Mouse (Mus musculus): ENCODE measurements around the gene Fsd2.

The Fsd2 gene

GRCm38 (mm10) chr7:81572610-81573268, 6.0 kb upstream of the Fsd2 start:
- no peak for DNase-seq (ENCODE audit: low spot score in 2 of 2)

- DNase-seq (ENCODE audit: low spot score in 2 of 2) = no peak
Measured at GRCm38 (mm10) chr7:81571941-81572441, 5.2 kb upstream of the Fsd2 start.

- peak; percentile 95 to 96 for DNase-seq (ENCODE audit: low spot score in 2 of 2)
Measured at GRCm38 (mm10) chr7:81571108-81571940, 4.6 kb upstream of the Fsd2 start, which contains the start of gene Whamm. Whamm (plus strand) TSS chr7:81571266.

DNA sequence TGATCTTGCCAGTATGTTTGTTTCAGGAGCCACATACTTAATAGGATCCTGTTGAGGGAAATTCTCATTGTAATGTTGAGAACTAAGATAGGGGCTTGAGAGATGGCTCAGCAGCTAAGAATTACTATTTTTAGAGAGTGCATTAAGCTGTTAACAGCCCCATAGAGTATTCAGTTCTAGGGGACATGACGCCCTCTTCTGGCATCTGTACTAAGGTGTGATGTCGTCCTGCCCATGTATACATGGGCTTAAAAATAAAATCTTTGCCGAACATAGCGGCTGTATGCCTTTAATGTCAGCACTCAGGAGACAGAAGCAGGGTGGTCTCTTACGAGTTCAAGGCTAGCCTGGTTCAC, 4.0 kb upstream of the Fsd2 start:
- no peak for DNase-seq (ENCODE audit: low spot score in 2 of 2)

DNA sequence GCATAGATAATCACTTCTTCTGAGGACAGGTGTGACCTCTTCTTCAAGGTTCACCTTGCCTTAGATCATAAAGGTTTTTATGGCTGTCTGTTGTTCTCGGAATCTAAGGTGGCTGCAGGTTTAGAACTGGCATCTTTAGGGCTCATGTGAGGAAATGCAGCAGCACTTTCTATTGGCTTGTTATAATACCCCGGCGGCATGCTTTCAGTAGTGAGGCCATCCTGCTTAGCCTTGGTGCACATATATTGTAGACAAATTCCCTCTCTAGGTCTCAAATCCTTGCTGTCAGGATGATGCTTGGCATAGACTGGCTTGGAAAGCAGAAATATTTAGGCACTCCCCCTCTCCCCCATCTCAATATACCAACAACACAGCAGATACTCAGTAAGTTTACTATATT, 3.5 kb upstream of the Fsd2 start:
- DNase-seq (ENCODE audit: low spot score in 2 of 2) = no peak

DNA sequence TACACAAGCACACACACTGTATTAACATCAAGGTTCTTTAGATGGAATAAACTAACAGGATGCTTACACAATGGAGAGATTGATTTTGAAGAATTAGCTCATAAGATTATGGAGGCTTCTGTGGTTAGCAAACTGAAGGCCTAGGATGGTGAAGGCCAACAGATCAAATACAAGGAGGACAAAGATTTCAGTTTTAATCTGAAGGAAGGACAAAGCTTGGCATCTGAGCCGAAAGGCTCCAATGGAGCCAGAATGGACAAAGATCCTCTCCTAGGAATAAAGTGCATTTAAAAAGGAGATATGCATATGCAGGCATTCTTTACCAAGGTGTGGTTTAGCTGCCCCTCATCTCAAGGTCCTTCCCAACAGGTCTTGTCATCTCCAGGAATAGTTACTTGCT, 3.1 kb upstream of the Fsd2 start:
- DNase-seq (ENCODE audit: low spot score in 2 of 2) = no peak

GRCm38 (mm10) chr7:81567396-81567795, 652 bp upstream of the Fsd2 start:
- no peak for DNase-seq (ENCODE audit: low spot score in 2 of 2)

DNA sequence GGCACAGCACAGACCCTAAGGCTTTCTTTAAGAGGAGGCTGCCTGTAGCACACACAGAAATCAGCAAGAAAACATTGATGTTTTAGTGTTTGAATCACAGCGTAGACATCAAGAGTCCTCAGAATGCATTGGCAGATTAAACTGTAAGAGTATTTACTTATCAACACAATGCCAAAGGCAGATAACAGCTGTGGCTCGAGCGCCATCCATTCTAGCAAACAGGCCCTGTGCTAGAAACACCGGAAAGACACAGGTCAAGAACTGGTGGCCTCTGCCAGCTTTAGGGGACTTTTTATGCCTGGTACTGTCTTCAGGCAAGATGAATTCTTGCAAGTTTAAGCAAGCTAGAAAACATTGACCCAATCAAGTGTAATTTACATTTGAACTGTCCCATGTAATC, 412 bp downstream of the Fsd2 start:
- DNase-seq (ENCODE audit: low spot score in 2 of 2) = no peak

GRCm38 (mm10) chr7:81565381-81566055, 1.2 kb downstream of the Fsd2 start:
- no peak for DNase-seq (ENCODE audit: low spot score in 2 of 2)

DNA sequence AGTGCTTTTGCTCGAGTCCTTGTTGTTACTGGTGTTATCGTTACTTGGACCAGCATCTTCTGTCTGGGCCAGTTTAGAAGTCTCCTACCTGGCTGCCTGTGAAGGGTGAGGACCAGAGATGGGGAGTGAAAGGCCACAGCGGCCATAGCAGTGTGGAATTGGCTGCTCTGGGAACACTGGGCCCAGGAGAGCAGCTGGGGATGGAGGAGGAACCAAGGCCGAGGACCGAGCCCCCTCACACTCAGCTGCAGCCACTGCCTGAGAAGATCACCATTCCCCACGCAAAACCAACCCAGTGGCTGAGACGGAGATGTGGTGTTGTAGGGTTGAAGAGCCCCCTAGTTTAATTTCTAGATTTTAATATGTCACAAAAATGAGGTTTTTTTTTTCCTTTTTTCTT, 2.0 kb downstream of the Fsd2 start:
- DNase-seq (ENCODE audit: low spot score in 2 of 2) = no peak

DNA sequence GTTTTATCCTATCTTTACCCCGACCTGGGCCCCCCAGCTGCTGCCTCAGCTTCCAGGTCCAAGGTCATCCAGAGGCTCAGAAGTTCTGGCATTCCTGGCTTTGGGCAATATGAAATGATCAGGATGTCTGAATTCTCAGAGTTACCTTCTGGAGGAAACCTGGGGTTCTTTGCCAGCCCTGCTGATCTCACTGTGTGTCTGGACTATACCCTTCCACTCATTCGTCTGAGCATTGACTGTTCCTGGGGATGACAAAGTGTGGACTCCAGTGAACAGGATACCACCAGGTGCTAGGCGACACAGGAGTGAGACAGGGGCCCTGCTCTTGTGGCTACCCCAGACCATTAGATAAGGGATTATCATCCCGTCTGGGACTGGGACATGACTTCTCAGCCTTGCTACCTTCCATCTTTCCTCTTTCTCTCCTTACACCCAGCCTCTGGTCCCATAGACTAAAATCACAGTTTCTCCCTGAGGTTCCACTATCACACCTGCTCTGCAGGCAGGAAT, 3.2 kb downstream of the Fsd2 start:
- DNase-seq (ENCODE audit: low spot score in 2 of 2) = no peak

DNA sequence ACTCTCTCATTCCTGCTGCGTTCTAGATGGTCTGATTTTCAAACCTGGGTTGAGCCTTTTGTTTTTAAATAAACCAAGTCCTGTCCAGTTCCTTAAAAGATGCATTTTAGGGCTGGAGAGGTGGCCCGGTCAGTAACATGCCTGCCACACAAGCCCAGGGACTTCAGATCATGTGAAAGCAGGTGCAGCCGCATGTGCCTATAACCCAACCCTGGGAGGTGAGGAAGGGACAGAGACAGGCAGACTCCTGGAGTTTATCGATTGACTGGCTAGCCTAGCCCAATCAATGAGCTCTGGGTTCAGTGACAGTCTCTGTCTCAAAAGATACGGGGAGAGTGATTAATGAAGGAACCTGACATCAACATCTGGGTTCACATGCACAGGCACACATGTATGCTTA, 5.5 kb downstream of the Fsd2 start:
- no peak for DNase-seq (ENCODE audit: low spot score in 2 of 2)

GRCm38 (mm10) chr7:81560101-81561049, 6.4 kb downstream of the Fsd2 start:
- no peak for DNase-seq (ENCODE audit: low spot score in 2 of 2)

- no peak for DNase-seq (ENCODE audit: low spot score in 2 of 2)
Measured at GRCm38 (mm10) chr7:81559231-81559980, 7.3 kb downstream of the Fsd2 start.

- no peak for DNase-seq (ENCODE audit: low spot score in 2 of 2)
Measured at GRCm38 (mm10) chr7:81557985-81558360, 8.8 kb downstream of the Fsd2 start.

DNA sequence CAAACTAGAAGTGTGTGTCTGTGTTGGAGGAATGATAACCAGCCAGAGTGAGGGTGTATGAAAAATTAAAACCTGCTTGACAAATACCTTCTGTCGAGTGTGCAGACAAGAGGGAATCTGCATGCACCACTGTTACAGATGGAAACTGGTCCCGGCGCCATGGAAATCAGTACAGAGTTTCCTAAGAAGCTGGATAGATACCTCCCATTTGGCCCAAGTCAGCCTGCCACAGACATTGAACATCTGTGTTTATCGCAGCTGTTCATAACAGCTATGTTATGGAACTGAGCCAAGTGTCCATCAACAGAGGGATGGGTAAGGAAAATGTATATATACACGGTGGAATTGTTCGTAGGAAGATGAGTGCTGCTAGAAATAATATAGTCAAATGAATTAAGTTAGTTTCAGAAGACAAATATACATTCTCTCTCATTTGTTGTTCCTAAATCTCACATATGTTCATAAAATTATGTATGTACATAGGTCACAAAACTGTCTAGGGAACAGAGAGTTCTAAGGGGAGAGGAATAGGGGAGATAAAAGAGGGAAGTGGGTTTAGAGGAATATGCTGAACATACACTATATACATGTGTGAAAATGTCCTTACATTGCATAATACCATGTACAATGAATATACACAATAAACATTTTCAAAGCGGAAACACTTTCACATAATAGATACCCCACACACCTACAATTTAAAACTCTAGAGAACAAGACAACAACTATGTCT, 9.3 kb downstream of the Fsd2 start:
- DNase-seq (ENCODE audit: low spot score in 2 of 2) = no peak

- no peak for DNase-seq (ENCODE audit: low spot score in 2 of 2)
Measured at GRCm38 (mm10) chr7:81556839-81557238, 9.9 kb downstream of the Fsd2 start.

DNA sequence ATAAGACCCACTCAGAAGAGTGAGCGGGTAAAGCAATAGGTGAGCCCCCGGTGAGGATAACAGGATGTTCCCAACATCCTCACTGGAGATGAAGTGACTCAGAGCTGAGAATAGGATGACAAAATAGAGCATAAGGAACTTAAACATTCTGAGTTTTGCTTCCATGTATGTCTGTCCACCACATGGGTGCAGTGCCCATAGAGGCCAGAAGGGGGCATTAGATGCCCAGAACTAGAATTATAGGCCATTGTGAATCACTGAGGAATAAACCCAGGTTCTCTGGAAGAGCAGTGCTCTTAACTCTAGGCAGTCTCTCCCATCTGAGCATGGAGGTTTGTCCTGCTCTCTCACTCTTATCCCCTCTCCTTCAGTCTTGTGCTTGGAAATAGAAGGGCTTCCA, 12.4 kb downstream of the Fsd2 start:
- no peak for DNase-seq (ENCODE audit: low spot score in 2 of 2)

DNA sequence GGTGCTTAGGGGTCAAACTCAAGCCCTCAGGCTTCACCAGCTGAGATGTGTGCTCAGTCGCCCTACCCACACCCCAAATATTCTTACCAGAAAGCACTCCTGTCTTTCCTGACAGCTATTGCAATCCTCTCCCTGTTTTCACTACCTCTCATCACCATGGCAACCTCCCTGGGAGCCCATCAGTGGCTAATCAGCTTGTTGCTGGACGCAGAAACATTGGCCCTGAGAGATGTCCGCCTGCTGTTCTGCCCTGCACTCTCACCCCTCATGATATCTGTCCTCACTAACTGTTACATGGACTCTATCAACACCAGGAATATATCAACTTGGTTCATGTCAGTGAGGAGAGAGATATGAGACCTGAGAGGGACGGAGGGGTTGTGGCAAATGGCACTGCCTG, 13.2 kb downstream of the Fsd2 start:
- no peak for DNase-seq (ENCODE audit: low spot score in 2 of 2)

DNA sequence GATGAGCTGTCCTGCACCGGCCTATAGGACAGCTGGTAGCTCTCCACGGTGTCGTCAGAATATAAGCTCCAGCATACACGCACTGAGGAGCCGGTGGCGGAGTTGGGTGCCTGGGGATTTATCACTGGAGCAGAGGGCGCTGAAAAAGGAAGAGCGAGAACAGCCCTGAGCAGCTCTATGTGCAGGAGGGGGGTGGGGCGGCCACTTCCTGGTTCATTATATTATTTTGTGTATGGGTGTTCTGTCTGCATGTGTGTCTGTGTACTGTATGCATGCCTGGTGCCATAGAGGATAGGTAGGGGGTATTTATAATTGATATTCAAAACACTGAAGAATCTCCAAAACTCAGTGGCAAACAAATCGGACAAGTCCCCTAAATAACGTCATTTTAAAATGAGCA, 17.9 kb downstream of the Fsd2 start:
- DNase-seq (ENCODE audit: low spot score in 2 of 2) = no peak

Measured in heart, adult 9 months (tissue).